Mouse (Mus musculus) erythroblast, embryonic 14.5 days (primary cell): Measurements from ENCODE around the gene Nrp2.

Source experiments
- GATA1 ChIP-seq: IDR thresholded peaks from 2 replicates; pipeline ENCODE4 v1.6.1; 2012; ENCODE audit warnings: low read length, inconsistent platforms, mixed read lengths
- TAL1 ChIP-seq: IDR thresholded peaks from 3 replicates; pipeline ENCODE4 v1.6.1; 2012; ENCODE audit warnings: low read length, inconsistent platforms, mixed read lengths

- TF ChIP-seq GATA1 (no peak), TAL1 (no peak)
Measured at GRCm38 (mm10) chr1:62703158-62704116, at the start of gene Nrp2.
